Mouse (Mus musculus) forebrain, embryonic 11.5 days (tissue): ENCODE data around the gene Rtkn2. TPM values are rescaled to one million over a fixed set of nuclear protein-coding genes. Genes with fewer than 3 reads are reported as not detected.

Experiments
- ATAC-seq: fragments of 200-750 bp; cut with Nextera tagmentation; replicated peaks from 2 replicates; pipeline ENCODE4 v1.8.0; 2017; ENCODE audit warnings: moderate TSS enrichment; ENCODE audit not compliant: low FRiP score
- DNase-seq: peaks from one replicate; pipeline ENCODE4 v3.0.0-alpha.2; 2017; ENCODE audit warnings: low spot score
- H3K27ac ChIP-seq: fragments of 300-500 bp; sonication (generic); 2 replicates; pipeline ENCODE4 v1.5.1; 2014; ENCODE audit warnings: low read depth, low read length
- H3K27me3 ChIP-seq: fragments of 300-500 bp; sonication (generic); 2 replicates; pipeline ENCODE4 v1.6.1; 2014; ENCODE audit warnings: mild to moderate bottlenecking, low read length, mixed read lengths; ENCODE audit not compliant: control insufficient read depth, insufficient read depth
- H3K36me3 ChIP-seq: fragments of 300-500 bp; sonication (generic); 2 replicates; pipeline ENCODE4 v1.6.1; 2014; ENCODE audit warnings: mild to moderate bottlenecking, low read length, moderate library complexity, mixed read lengths; ENCODE audit not compliant: control insufficient read depth, insufficient read depth
- H3K4me1 ChIP-seq: fragments of 300-500 bp; sonication (generic); replicated peaks from 2 replicates; pipeline ENCODE4 v1.6.1; 2014; ENCODE audit warnings: low read length, mixed read lengths; ENCODE audit not compliant: control insufficient read depth, insufficient read depth
- H3K4me2 ChIP-seq: fragments of 300-500 bp; sonication (generic); 2 replicates; pipeline ENCODE4 v1.6.1; 2014; ENCODE audit warnings: low read depth, mild to moderate bottlenecking, low read length, moderate library complexity, mixed read lengths; ENCODE audit not compliant: severe bottlenecking
- H3K4me3 ChIP-seq: fragments of 300-500 bp; sonication (generic); 2 replicates; pipeline ENCODE4 v1.5.1; 2014; ENCODE audit warnings: low read depth, low read length
- H3K9ac ChIP-seq: fragments of 300-500 bp; sonication (generic); 2 replicates; pipeline ENCODE4 v1.6.1; 2014; ENCODE audit warnings: low read length
- H3K9me3 ChIP-seq: fragments of 300-500 bp; sonication (generic); 2 replicates; pipeline ENCODE4 v1.6.1; 2016; ENCODE audit warnings: low read length, mixed read lengths; ENCODE audit not compliant: control insufficient read depth
- WGBS: fragments of 180-500 bp; shearing (Covaris S2); extraction: QIAGEN DNeasy Blood & Tissue Kit; methylation state at CpG from one replicate; pipeline ENCODE4 v1.1.7; 2014; 5-methylcytosine and 5-hydroxymethylcytosine counted together
- polyA plus RNA-seq: library from polyadenylated mRNA; unstranded; fragments of >200 nt; fragmentation: Nextera tagmentation; extraction: Ambion mirVana; gene quantifications from 2 replicates; pipeline ENCODE4 v1.2.1, GENCODE M21; 2014

Gene Rtkn2
- polyA plus RNA-seq, 1 experiment from 2014 or later = 28.5 TPM

DNA sequence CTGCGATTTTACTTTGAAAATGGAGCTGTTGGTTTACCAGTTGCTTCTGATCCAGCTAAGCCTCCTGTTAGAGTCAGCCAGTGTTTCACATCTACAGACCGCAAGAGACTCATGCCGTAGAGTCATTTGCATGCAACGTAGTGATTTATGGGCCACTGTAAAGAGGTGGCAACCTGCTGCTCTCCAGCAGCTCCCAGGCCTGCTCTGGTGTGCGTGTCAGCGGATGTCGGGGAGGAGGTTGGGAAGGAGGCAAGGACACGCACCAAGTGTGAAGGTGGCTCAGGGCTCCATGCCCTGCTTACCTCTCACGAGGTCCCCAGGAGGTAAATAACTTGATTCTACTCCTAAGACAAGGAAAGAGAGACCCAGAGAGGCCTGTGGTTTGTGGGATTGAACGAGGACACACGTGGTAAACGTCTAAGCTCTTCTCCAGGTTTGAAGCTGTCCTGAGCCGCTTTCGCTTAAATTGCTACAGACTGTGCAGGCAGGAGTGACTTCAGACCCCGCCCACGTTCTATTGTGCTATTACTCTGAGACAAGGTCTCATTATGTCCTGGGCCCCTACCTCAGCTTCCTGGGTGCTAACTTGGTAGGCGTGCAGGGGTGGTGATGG lies 57.1 kb downstream of the Rtkn2 start:
- no peaks in the 10 kb centered on the region for H3K27me3 ChIP-seq
- H3K4me1 ChIP-seq = no peaks in the 10 kb centered on the region
- H3K4me2 ChIP-seq = no peak overlapping the region
- no peak overlapping the region for H3K9ac ChIP-seq
- H3K36me3 ChIP-seq = peaks cover 10% of the 10 kb centered on the region; the same call in 1 of the 2 replicates
- DNase-seq (no peak), ATAC-seq (no peak)
- no peaks in the 10 kb centered on the region for H3K9me3 ChIP-seq
- WGBS = 97% methylated on average over 17 of the region's 17 CpGs
- no peak overlapping the region for H3K4me3 ChIP-seq
- no peak overlapping the region for H3K27ac ChIP-seq

GRCm38 (mm10) chr10:68038997-68039624 lies 59.7 kb downstream of the Rtkn2 start:
- DNase-seq = no peak
- Histone ChIP-seq H3K9me3 (no peaks in the 10 kb centered on the region), H3K4me2 (no peak overlapping the region), H3K9ac (0 out of 2 replicates have a peak overlapping the region, but pooled peaks have one; percentile 3), H3K36me3 (peaks cover 9% of the 10 kb centered on the region; the same call in 1 of the 2 replicates), H3K27me3 (no peaks in the 10 kb centered on the region), H3K4me3 (no peak overlapping the region), H3K4me1 (0 out of 2 replicates have a peak, but pooled peaks cover 1% of the 10 kb centered on the region), H3K27ac (0 out of 2 replicates have a peak overlapping the region, but pooled peaks have one; percentile 19)
- ATAC-seq = 0 out of 2 replicates have a peak, but pooled peaks have one; percentile 27
- 54% methylated on average over 8 of the region's 8 CpGs for WGBS

GRCm38 (mm10) chr10:68039641-68040205 lies 60.4 kb downstream of the Rtkn2 start:
- Histone ChIP-seq H3K9ac (0 out of 2 replicates have a peak overlapping the region, but pooled peaks have one; percentile 3), H3K4me1 (0 out of 2 replicates have a peak, but pooled peaks cover 1% of the 10 kb centered on the region), H3K4me3 (no peak overlapping the region), H3K27me3 (no peaks in the 10 kb centered on the region), H3K36me3 (peaks cover 9% of the 10 kb centered on the region; the same call in 1 of the 2 replicates), H3K4me2 (no peak overlapping the region), H3K27ac (0 out of 2 replicates have a peak overlapping the region, but pooled peaks have one; percentile 19), H3K9me3 (no peaks in the 10 kb centered on the region)
- ATAC-seq = 0 out of 2 replicates have a peak, but pooled peaks have one; percentile 15
- DNase-seq = no peak
- WGBS = 72% methylated on average over 14 of the region's 14 CpGs

GRCm38 (mm10) chr10:68040394-68040793 lies 61.0 kb downstream of the Rtkn2 start:
- no peak for ATAC-seq
- 92% methylated on average over 6 of the region's 6 CpGs for WGBS
- Histone ChIP-seq H3K4me2 (no peak overlapping the region), H3K9me3 (no peaks in the 10 kb centered on the region), H3K27ac (no peak overlapping the region), H3K9ac (no peak overlapping the region), H3K4me3 (no peak overlapping the region), H3K36me3 (peaks cover 9% of the 10 kb centered on the region; the same call in 1 of the 2 replicates), H3K27me3 (no peaks in the 10 kb centered on the region), H3K4me1 (0 out of 2 replicates have a peak, but pooled peaks cover 1% of the 10 kb centered on the region)
- no peak for DNase-seq

- Histone ChIP-seq H3K9me3 (no peaks in the 10 kb centered on the region), H3K4me2 (no peak overlapping the region), H3K27ac (no peak overlapping the region), H3K4me3 (no peak overlapping the region), H3K9ac (no peak overlapping the region), H3K27me3 (no peaks in the 10 kb centered on the region), H3K36me3 (peaks cover 4% of the 10 kb centered on the region; the same call in 1 of the 2 replicates), H3K4me1 (0 out of 2 replicates have a peak, but pooled peaks cover 1% of the 10 kb centered on the region)
- ATAC-seq (peak; percentile 63; the same call in 1 of the 2 replicates), DNase-seq (no peak)
- 32% methylated on average over 6 of the region's 6 CpGs for WGBS
Observed at GRCm38 (mm10) chr10:68043973-68044372, 64.6 kb downstream of the Rtkn2 start.

DNA sequence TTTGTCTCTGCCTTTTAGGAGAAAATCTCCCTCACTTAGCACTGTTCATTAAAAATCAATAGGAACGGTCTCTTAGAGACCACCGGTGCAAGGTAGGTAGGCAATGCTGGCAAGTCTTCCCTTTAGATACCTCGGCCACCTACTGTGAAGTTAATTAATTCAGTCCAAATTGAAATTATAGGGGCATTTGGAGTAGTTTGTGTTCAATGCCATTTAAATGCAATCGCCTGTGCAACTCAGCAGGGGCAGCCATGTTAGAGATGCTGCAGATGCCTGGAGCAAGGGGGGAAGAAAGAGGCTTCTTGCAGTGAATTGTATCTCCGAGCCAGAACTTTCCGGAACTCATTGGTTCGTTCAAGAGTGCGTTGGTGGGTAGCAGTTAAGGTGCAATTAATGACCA lies 65.5 kb downstream of the Rtkn2 start:
- Histone ChIP-seq H3K4me1 (0 out of 2 replicates have a peak, but pooled peaks cover 1% of the 10 kb centered on the region), H3K27me3 (no peaks in the 10 kb centered on the region), H3K4me2 (no peak overlapping the region), H3K9me3 (no peaks in the 10 kb centered on the region), H3K9ac (no peak overlapping the region), H3K4me3 (no peak overlapping the region), H3K27ac (no peak overlapping the region), H3K36me3 (peaks cover 4% of the 10 kb centered on the region; the same call in 1 of the 2 replicates)
- ATAC-seq (no peak), DNase-seq (no peak)
- WGBS = 62% methylated on average over 8 of the region's 8 CpGs

DNA sequence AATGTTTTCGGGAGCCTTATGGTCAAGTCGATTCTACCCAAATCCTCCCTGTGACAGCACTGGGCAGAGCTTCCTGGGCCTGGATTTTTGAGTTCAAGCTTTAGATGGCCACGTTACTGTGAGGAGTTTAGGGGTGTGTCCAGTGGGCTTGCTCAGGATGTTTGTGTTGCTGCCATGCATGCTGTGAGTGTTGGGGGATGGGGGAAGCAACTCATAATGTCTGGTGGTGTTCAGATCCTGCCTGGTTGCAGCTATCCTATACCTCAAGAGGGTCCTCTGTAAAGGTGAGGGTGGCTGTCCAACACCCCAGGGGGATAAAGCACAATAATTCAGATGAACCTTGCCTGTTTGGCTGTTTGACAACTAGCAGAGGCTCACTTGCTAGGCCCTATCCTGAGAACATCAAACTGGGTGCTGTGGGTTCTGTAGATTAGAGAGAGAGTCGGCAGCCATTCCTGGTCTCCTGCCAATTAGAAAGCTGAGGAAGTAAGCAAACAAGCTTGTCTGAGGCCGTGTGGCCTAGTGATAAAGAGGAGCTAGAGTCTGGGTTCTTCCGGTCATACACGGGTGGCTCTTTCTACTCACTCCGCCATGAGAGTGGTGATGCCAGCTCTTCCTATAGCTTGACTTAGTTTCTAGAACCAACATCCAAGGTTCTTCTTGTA lies 69.4 kb downstream of the Rtkn2 start:
- ATAC-seq = no peak
- DNase-seq = no peak
- Histone ChIP-seq H3K9ac (no peak overlapping the region), H3K27ac (no peak overlapping the region), H3K9me3 (no peaks in the 10 kb centered on the region), H3K4me1 (no peaks in the 10 kb centered on the region), H3K36me3 (no peaks in the 10 kb centered on the region; the same call in 1 of the 2 replicates), H3K27me3 (no peaks in the 10 kb centered on the region), H3K4me2 (no peak overlapping the region), H3K4me3 (no peak overlapping the region)
- 88% methylated on average over 8 of the region's 8 CpGs for WGBS

DNA sequence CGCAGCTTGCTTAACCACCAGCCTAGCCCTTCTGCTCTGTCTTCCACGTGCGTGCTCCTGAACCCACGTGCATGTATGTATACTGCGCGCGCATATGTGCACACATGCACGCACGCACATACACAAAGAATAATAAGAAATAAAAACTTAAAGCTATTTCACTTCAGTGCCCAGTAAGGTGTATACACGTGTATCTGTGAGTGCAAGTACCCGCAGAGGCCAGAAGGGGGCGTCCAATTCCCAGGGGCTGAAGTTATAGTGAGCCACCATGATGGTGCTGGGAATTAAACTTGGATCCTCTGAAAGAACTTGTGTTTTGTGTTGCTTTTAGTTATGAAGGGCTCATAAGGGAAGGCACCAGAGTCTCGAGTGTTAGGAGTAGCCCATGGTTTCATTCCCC lies 71.5 kb downstream of the Rtkn2 start:
- no peaks in the 10 kb centered on the region for H3K27me3 ChIP-seq
- no peaks in the 10 kb centered on the region; the same call in 1 of the 2 replicates for H3K36me3 ChIP-seq
- H3K9ac ChIP-seq = no peak overlapping the region
- no peak overlapping the region for H3K27ac ChIP-seq
- no peak for ATAC-seq
- no peak for DNase-seq
- no peak overlapping the region for H3K4me3 ChIP-seq
- 89% methylated on average over 13 of the region's 13 CpGs for WGBS
- no peaks in the 10 kb centered on the region for H3K9me3 ChIP-seq
- H3K4me2 ChIP-seq = no peak overlapping the region
- no peaks in the 10 kb centered on the region for H3K4me1 ChIP-seq
